Mouse (Mus musculus) gastrocnemius, adult 2 months (tissue): ENCODE data around the gene Gpc3. TPM values are rescaled to one million over a fixed set of nuclear protein-coding genes. Genes with fewer than 3 reads are reported as not detected.

Experiments used
- DNase-seq: peaks from one replicate; pipeline ENCODE4 v3.0.0; 2022
- H3K27ac ChIP-seq: fragments of 200-600 bp; 2 replicates; pipeline ENCODE4 v1.8.1; 2022; ENCODE audit warnings: mild to moderate bottlenecking
- H3K4me3 ChIP-seq: fragments of 200-600 bp; 2 replicates; pipeline ENCODE4 v1.8.1; 2022; ENCODE audit warnings: mild to moderate bottlenecking, moderate library complexity
- CTCF ChIP-seq: fragments of 200-600 bp; IDR thresholded peaks from 2 replicates; pipeline ENCODE4 v1.8.1; 2022; ENCODE audit warnings: antibody characterized with exemption, mild to moderate bottlenecking, moderate library complexity
- intact Hi-C: fragments of 180-260 bp; cut with DNase I; formaldehyde crosslinking; loops from one replicate; pipeline ENCODE4 v1.15.1; 2025
- total RNA-seq, 2 experiments: library from RNA; stranded (reverse); gene quantifications; 2 replicates each; pipeline ENCODE4 v1.2.3; 2021

The Gpc3 gene
- total RNA-seq, 2 experiments from 2014 or later, result 4.9 to 7.6 TPM

DNA sequence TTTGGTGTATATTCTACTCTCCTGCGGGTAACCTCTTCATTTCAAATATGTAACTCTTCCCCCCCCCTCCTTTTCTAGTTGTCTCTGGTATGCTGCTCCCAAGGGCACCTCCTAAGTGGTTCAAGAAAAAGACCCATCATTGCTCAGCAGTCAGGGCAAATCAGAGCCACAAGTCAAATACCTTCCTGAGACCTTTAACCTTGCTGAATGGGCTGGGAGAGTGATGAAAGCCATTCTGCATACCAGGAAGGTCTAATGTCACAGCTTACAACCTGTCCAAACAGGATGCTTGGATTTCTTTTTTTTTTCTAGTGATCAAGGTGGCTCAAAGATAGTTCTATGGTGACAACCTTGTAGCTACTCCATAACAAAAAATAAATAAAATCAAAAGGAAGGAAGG is 80.0 kb downstream of the Gpc3 start:
- no peak for DNase-seq
- no peak overlapping the region for H3K4me3 ChIP-seq
- no peak overlapping the region for H3K27ac ChIP-seq
- TF ChIP-seq CTCF, result no peak
- intact Hi-C loops, result no loop called here

DNA sequence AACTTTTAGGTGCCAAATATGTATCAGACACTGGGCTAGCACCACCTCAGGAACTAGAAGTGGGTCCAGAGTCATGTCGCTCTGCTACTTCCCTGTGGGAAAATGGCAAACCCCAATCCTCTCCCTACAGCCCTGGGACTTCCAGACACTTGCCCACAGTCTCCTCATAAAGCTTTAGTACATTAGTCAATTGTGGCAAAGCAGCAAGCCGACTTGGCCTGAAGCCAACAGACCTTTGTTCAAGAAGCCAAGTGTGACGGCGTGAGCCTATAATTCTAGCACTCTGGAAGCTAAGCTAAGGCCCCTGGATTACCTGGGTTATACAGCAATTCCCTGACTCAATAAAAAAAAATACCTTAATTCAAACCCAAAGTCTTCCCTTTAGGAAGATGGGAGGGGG is 80.7 kb downstream of the Gpc3 start:
- no peak overlapping the region for H3K4me3 ChIP-seq
- no peak for DNase-seq
- TF ChIP-seq CTCF, result no peak
- no peak overlapping the region for H3K27ac ChIP-seq
- intact Hi-C loops, result no loop called here

DNA sequence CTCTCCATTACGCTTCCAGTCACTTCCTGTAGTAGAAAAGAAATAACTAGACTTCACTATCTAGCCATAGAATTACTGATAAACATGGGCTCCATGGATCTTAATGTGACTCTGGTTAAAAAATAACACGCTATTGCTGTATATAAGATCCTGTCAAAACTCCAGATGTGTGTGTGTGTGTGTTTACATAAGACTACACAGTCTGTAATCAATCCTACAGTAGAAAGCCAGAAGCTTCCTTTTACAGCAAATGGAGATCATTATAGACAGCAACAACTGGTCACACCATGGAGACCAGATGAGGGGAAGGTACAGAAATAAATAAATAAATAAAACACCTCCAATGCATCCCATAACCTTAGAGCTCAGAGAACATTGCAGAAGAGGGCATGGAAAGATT is 81.6 kb downstream of the Gpc3 start:
- no peak for TF ChIP-seq CTCF
- intact Hi-C loops, result no loop called here

DNA sequence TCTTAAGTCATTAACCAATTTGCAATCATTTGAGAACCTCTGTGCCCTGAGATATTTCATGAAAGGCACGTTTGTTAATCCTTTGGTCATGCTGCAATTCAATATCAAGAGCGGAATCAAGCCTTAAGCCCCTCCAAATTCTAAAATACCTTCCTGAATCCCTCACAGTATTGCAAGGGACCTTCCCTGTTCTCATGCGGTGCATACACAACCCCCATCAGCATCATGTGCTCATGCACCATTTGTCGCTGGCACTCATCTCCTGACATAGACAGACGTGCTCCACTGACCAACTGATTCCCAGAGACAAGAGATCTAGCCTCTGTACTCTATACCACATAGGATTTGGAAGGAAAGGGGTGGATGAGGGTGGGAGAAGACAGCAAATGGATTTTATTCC is 87.7 kb downstream of the Gpc3 start:
- no peak for DNase-seq
- Histone ChIP-seq H3K27ac (no peak overlapping the region), H3K4me3 (no peak overlapping the region)
- no peak for TF ChIP-seq CTCF
- intact Hi-C loops, result no loop called here

More for the DNA sequence above, 81.6 kb downstream of the Gpc3 start:
- Histone ChIP-seq H3K4me3 (no peak overlapping the region), H3K27ac (no peak overlapping the region)
- no peak for DNase-seq

DNA sequence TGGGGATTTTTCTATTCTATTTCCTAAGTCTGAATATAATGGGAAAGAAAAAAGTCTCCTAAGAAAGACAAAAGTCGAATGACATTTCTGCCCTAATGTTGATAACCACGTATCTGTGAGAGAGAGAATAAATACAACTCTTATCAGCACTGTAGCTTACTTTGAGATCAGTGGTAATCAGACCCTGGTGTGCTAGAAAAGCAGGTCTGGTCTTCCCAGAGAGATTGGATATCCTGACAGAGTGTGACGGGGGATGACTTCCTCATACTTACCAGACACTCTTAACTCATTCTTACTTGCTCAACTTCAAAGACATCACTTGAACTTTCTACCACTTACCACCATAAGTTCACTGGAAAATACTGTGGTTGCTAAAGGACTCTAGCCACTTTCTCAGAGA is 88.6 kb downstream of the Gpc3 start:
- no peak for TF ChIP-seq CTCF

DNA sequence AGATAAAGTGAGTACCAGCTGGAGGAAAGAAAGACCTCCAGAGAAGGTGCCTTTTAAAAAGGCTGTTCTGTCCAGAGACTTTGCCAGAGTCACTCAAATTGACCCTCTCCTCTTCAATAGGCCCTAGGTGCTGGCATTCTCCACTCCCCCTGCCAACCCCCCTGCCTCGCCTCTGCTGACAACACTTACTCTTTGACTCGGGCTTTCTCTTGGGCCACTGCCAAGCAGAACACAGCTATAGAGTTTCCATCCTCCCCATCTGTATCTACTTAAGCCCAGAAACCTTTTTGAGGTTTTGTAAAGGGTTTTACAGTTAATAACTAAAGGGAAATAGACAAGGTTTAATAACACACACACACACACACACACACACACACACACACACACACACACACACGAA is 99.2 kb downstream of the Gpc3 start:
- Histone ChIP-seq H3K4me3 (no peak overlapping the region), H3K27ac (no peak overlapping the region)
- TF ChIP-seq CTCF, result no peak
- DNase-seq, result peak; percentile 31
- intact Hi-C loops, result no loop called here

More for the DNA sequence above, 88.6 kb downstream of the Gpc3 start:
- H3K27ac ChIP-seq, result no peak overlapping the region
- DNase-seq, result no peak
- intact Hi-C loops, result no loop called here
- no peak overlapping the region for H3K4me3 ChIP-seq

DNA sequence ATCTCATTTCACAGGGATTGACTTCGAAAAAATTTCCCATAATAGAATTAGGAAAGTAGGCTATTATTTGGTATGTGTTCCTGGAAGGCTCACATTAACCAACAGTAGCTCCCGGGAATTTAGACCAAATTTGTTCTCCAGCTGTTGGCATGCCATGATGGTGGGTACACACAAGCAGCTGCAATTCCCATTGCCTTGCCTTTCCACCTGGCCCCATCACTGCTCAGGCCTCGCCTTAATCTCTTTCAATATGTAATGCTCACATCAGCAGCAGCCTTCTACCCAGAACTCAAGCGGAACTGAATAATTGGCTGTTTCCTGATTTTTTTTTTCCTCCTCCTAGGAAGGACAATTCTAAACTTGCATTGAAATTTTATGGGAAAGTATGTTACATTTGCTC is 102.6 kb downstream of the Gpc3 start:
- no peak overlapping the region for H3K4me3 ChIP-seq
- H3K27ac ChIP-seq, result no peak overlapping the region
- DNase-seq, result no peak
- TF ChIP-seq CTCF, result no peak
- intact Hi-C loops, result no loop called here

DNA sequence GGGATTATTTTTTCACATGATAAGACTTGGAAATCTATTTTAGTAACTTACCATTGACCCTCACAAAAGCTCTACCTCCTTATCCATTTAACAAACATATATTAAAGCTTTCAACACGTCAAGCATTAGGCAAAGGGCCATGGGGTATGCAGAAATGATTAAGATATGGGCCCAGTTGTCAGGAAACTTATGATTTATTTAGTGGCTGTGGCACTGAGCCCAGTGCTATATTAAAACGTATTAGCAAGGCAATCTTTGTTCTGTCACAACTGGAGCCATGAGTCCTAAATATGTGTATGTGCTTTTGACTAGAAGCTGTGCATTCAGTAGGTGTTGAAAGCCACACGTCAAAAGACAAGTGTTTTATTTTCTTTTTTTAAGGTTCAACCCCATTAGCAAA is 109.9 kb downstream of the Gpc3 start:
- DNase-seq, result no peak
- no peak overlapping the region for H3K4me3 ChIP-seq
- intact Hi-C loops, result no loop called here
- TF ChIP-seq CTCF, result no peak
- no peak overlapping the region for H3K27ac ChIP-seq

DNA sequence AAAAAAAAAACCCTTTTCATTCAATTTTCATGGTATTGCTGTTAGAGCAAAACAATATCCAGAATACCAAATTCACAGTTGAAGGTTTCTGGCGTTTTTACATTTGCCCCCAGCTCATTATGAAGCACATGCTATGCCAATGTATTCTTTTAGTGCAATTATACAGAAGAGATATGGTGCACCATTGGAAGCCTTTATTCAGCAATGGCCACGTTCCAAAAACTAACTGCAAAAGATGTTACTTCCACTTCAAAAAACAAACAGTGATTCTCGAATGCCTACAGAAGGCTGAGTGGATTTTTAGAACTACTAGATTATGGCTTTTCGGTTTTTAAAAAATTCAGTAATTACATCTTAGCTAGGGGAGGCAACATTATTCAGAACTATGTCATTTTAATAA is 124.3 kb downstream of the Gpc3 start:
- H3K27ac ChIP-seq, result no peak overlapping the region
- no peak for TF ChIP-seq CTCF
- intact Hi-C loops, result no loop called here
- DNase-seq, result no peak
- H3K4me3 ChIP-seq, result no peak overlapping the region

DNA sequence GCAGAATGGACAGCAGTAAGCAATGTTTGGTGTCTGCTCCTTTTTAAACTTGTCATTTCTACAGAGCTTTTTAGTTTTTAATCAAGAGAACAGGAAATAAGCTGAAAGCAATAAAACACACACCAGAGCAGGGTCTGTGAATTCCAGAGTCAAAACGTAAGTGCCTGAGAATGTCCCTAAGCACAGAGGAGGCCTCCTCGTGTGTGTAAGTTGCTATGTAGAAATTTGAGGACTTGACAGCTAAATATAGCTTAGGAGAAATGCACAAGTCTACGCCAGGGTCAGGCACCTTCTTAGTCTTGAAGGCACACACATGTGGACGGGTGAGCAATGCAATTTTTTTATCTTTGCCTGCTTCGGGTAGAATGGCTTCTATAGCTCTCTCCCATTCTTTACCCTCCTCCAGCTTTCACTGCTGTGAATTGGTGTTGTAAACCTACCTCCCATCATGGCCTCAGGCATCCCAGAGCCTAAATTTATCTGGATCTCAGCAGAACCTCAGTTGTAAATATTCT is 158.6 kb downstream of the Gpc3 start:
- intact Hi-C loops, result loop anchor here (10.0 kb wide), 2 partner anchors 240 to 480 kb away; no protein-coding TSS in a partner anchor
- peak overlapping the region; percentile 67 for H3K27ac ChIP-seq
- no peak for TF ChIP-seq CTCF

DNA sequence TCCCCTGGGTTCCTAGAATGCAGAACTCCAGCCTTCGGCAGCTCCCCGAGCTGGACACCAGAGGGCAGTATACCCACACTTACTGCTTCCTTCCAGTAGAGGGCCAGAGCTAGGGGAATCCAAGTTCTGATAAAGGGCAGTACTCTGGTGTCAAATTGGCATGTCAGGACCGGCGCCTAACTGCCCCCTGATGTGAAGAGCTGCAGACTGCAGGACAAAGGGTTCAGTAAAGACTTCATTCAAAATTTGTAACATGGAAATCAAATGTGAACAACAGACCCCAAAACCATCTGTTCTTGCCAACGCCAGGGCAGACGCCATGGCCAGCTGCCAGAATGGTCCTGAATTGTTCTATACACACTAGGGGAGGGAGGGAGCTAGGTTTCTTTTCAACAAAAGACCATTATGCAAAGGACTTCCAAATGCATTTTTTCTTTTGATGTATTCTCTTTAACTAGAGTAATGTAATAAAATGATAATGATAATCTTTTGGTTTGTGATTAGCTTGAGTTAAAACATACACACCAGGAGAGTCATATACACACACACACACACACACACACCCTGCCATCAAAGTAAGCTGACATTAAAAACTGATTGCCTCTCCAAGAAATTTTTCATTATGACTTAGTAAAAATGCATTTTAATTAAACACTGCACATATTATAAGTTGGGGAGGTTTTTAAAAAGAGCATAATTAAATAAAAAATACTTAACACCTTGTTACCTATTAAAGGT is 160.1 kb downstream of the Gpc3 start:
- intact Hi-C loops, result loop anchor here (2.0 to 10.0 kb wide), 3 partner anchors 199 to 481 kb away; no protein-coding TSS in a partner anchor
- DNase-seq, result peak; percentile 64

More for the DNA sequence above, 158.6 kb downstream of the Gpc3 start:
- peak; percentile 22 for DNase-seq
- no peak overlapping the region for H3K4me3 ChIP-seq

DNA sequence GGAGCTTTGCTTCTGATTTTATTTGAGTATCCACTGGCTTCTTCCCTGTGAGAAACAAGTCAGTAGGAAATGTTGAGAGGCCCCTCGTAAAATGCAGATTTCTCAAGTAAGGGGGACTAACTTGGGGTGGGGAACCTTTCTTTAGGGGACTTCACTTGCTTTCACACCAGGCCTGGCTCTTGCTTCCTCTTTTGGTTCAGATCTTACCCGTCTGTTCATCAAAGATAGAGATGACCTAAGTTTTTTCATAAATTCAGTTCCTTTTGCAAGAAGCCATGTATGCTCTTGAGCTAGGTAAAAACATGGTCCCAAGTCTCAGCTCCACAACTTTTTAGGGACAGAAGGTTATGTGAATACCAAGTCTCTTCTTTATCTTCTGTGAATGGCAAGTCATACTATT is 164.6 kb downstream of the Gpc3 start:
- DNase-seq, result no peak
- intact Hi-C loops, result no loop called here
- Histone ChIP-seq H3K27ac (no peak overlapping the region), H3K4me3 (no peak overlapping the region)
- no peak for TF ChIP-seq CTCF

More for the DNA sequence above, 160.1 kb downstream of the Gpc3 start:
- TF ChIP-seq CTCF, result peak; percentile 98; the same call in 1 of the 2 replicates
- H3K4me3 ChIP-seq, result peak overlapping the region; percentile 31
- no peak overlapping the region for H3K27ac ChIP-seq

DNA sequence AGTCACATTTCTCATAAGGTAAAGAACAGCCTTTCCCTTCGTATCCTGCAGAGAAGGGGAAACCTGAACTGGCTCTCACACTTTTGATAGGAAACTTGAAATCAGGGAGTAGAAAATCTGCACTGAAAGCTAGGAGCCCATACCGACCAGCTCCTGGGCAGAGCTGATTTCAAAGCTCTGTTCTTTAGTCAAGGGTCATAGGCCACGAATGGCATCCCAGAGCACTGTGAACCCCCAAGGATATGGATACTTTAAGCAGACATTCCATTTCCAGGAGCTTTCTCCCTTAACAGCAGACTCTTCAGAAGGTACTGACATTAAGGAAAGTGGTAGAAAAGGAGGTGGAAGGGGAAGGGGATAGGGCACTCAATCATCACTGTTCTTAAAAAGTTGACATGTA is 165.3 kb downstream of the Gpc3 start:
- no peak for DNase-seq
- intact Hi-C loops, result no loop called here
- H3K4me3 ChIP-seq, result no peak overlapping the region
- TF ChIP-seq CTCF, result no peak
- no peak overlapping the region for H3K27ac ChIP-seq

DNA sequence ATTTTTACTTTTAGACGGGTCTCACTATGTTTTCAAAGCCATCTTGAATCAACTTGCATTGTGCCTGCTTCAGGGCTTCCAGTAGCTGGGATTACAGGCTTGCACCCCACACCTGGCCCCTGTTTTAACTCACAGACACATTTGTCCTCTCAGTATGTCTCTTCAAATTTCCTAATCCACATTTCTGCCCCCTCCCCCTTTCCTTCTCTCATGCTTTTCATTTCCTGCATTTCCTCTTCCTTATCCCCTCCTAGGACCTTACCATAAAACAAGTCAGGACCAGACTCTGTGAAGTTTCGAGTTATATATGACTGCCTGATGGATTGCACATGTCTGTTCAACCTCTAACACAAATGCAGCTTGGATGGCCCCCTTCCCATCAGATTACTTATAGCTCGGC is 167.2 kb downstream of the Gpc3 start:
- intact Hi-C loops, result no loop called here
- no peak overlapping the region for H3K4me3 ChIP-seq
- DNase-seq, result no peak
- no peak for TF ChIP-seq CTCF
- H3K27ac ChIP-seq, result no peak overlapping the region
